Mouse (Mus musculus): Measurements from ENCODE around the gene Dhx33. TPM values are rescaled to one million over a fixed set of nuclear protein-coding genes. Genes with fewer than 3 reads are reported as not detected.

Dhx33 gene
- polyA plus RNA-seq, 2 experiments: 18.6 to 33.2 TPM

GRCm38 (mm10) chr11:71018416-71019200 is 14.4 kb upstream of the Dhx33 start:
- peaks cover 22% of the 10 kb centered on the region for H3K36me3 ChIP-seq (ENCODE audit: control insufficient read depth, insufficient read depth, low read length)
- H3K27me3 ChIP-seq (ENCODE audit: control insufficient read depth, insufficient read depth, low read length): no peaks in the 10 kb centered on the region
- peak overlapping the region; percentile 82 for H3K4me2 ChIP-seq (replicated peaks; ENCODE audit: low read depth, low read length, severe bottlenecking)
- no peaks in the 10 kb centered on the region for H3K9me3 ChIP-seq (ENCODE audit: control insufficient read depth, low read length)
- H3K9ac ChIP-seq (ENCODE audit: low read depth, low read length, severe bottlenecking): peak overlapping the region; percentile 85
- DNase-seq (ENCODE audit: low spot score) (peak; percentile 3), ATAC-seq (ENCODE audit: low FRiP score, low read depth) (peak; percentile 7)
- peaks cover 20% of the 10 kb centered on the region for H3K4me1 ChIP-seq (ENCODE audit: control insufficient read depth, insufficient read depth, low read length)
- WGBS: 7% methylated on average over 28 of the region's 28 CpGs
- H3K4me3 ChIP-seq (replicated peaks; ENCODE audit: low read length): peak overlapping the region; percentile 91
- peak overlapping the region; percentile 58 for H3K27ac ChIP-seq (replicated peaks; ENCODE audit: low read depth, low read length)
- no peak for TF ChIP-seq POLR2A (IDR thresholded peaks at IDR 0.05; ENCODE audit: borderline replicate concordance, extremely low read depth, insufficient read depth, insufficient read length)

GRCm38 (mm10) chr11:71017051-71017450 is 12.8 kb upstream of the Dhx33 start:
- DNase-seq (ENCODE audit: low spot score) (no peak), ATAC-seq (ENCODE audit: low FRiP score, low read depth) (no peak)
- H3K27me3 ChIP-seq (ENCODE audit: control insufficient read depth, insufficient read depth, low read length): no peaks in the 10 kb centered on the region
- no peaks in the 10 kb centered on the region for H3K9me3 ChIP-seq (ENCODE audit: control insufficient read depth, low read length)
- no peak overlapping the region for H3K9ac ChIP-seq (ENCODE audit: low read depth, low read length, severe bottlenecking)
- no peak overlapping the region for H3K4me2 ChIP-seq (replicated peaks; ENCODE audit: low read depth, low read length, severe bottlenecking)
- no peak for TF ChIP-seq POLR2A (IDR thresholded peaks at IDR 0.05; ENCODE audit: borderline replicate concordance, extremely low read depth, insufficient read depth, insufficient read length)
- no peak overlapping the region for H3K27ac ChIP-seq (replicated peaks; ENCODE audit: low read depth, low read length)
- peaks cover 20% of the 10 kb centered on the region for H3K4me1 ChIP-seq (ENCODE audit: control insufficient read depth, insufficient read depth, low read length)
- peaks cover 24% of the 10 kb centered on the region for H3K36me3 ChIP-seq (ENCODE audit: control insufficient read depth, insufficient read depth, low read length)
- no peak overlapping the region for H3K4me3 ChIP-seq (replicated peaks; ENCODE audit: low read length)
- 97% methylated on average over 1 of the region's 1 CpGs for WGBS

GRCm38 (mm10) chr11:71012743-71013142 is 8.5 kb upstream of the Dhx33 start:
- Histone ChIP-seq H3K9me3 (ENCODE audit: control insufficient read depth, low read length) (no peaks in the 10 kb centered on the region), H3K27me3 (ENCODE audit: control insufficient read depth, insufficient read depth, low read length) (no peaks in the 10 kb centered on the region), H3K4me3 (replicated peaks; ENCODE audit: low read length) (no peak overlapping the region), H3K9ac (ENCODE audit: low read depth, low read length, severe bottlenecking) (no peak overlapping the region), H3K4me1 (ENCODE audit: control insufficient read depth, insufficient read depth, low read length) (peaks cover 3% of the 10 kb centered on the region), H3K36me3 (ENCODE audit: control insufficient read depth, insufficient read depth, low read length) (peaks cover 51% of the 10 kb centered on the region), H3K4me2 (replicated peaks; ENCODE audit: low read depth, low read length, severe bottlenecking) (no peak overlapping the region), H3K27ac (replicated peaks; ENCODE audit: low read depth, low read length) (no peak overlapping the region)
- ATAC-seq (ENCODE audit: low FRiP score, low read depth) (no peak), DNase-seq (ENCODE audit: low spot score) (no peak)
- 95% methylated on average over 7 of the region's 7 CpGs for WGBS
- no peak for TF ChIP-seq POLR2A (IDR thresholded peaks at IDR 0.05; ENCODE audit: borderline replicate concordance, extremely low read depth, insufficient read depth, insufficient read length)

- no peak for ATAC-seq (ENCODE audit: low FRiP score, low read depth)
- no peaks in the 10 kb centered on the region for H3K27me3 ChIP-seq (ENCODE audit: control insufficient read depth, insufficient read depth, low read length)
- H3K27ac ChIP-seq (replicated peaks; ENCODE audit: low read depth, low read length): no peak overlapping the region
- DNase-seq (ENCODE audit: low spot score): no peak
- peaks cover 5% of the 10 kb centered on the region for H3K4me1 ChIP-seq (ENCODE audit: control insufficient read depth, insufficient read depth, low read length)
- TF ChIP-seq POLR2A (IDR thresholded peaks at IDR 0.05; ENCODE audit: borderline replicate concordance, extremely low read depth, insufficient read depth, insufficient read length): no peak
- H3K4me2 ChIP-seq (replicated peaks; ENCODE audit: low read depth, low read length, severe bottlenecking): no peak overlapping the region
- no peaks in the 10 kb centered on the region for H3K9me3 ChIP-seq (ENCODE audit: control insufficient read depth, low read length)
- H3K4me3 ChIP-seq (replicated peaks; ENCODE audit: low read length): no peak overlapping the region
- H3K9ac ChIP-seq (ENCODE audit: low read depth, low read length, severe bottlenecking): no peak overlapping the region
- WGBS: 91% methylated on average over 3 of the region's 3 CpGs
- H3K36me3 ChIP-seq (ENCODE audit: control insufficient read depth, insufficient read depth, low read length): peaks cover 50% of the 10 kb centered on the region
These were observed 4.1 kb upstream of the Dhx33 start for GRCm38 (mm10) chr11:71008321-71008720.

- no peak overlapping the region for H3K9ac ChIP-seq (ENCODE audit: low read depth, low read length, severe bottlenecking)
- no peak overlapping the region for H3K4me3 ChIP-seq (replicated peaks; ENCODE audit: low read length)
- no peaks in the 10 kb centered on the region for H3K27me3 ChIP-seq (ENCODE audit: control insufficient read depth, insufficient read depth, low read length)
- 90% methylated on average over 7 of the region's 7 CpGs for WGBS
- H3K4me1 ChIP-seq (ENCODE audit: control insufficient read depth, insufficient read depth, low read length): peaks cover 10% of the 10 kb centered on the region
- no peak overlapping the region for H3K27ac ChIP-seq (replicated peaks; ENCODE audit: low read depth, low read length)
- peaks cover 48% of the 10 kb centered on the region for H3K36me3 ChIP-seq (ENCODE audit: control insufficient read depth, insufficient read depth, low read length)
- no peak for DNase-seq (ENCODE audit: low spot score)
- no peak overlapping the region for H3K4me2 ChIP-seq (replicated peaks; ENCODE audit: low read depth, low read length, severe bottlenecking)
- no peak for ATAC-seq (ENCODE audit: low FRiP score, low read depth)
- no peaks in the 10 kb centered on the region for H3K9me3 ChIP-seq (ENCODE audit: control insufficient read depth, low read length)
- no peak for TF ChIP-seq POLR2A (IDR thresholded peaks at IDR 0.05; ENCODE audit: borderline replicate concordance, extremely low read depth, insufficient read depth, insufficient read length)
These were observed 3.6 kb upstream of the Dhx33 start for GRCm38 (mm10) chr11:71007831-71008230.

Data from limb, embryonic 14.5 days (tissue).